Mouse (Mus musculus) megakaryocyte, embryonic 14.5 days (primary cell): ENCODE results near the gene Zbtb5. TPM values are rescaled to one million over a fixed set of nuclear protein-coding genes. Genes with fewer than 3 reads are reported as not detected.
A peak's percentile ranks its signal among the peaks of the same experiment; 100 is the strongest.
"Not testable (repeated sequence)": the region's sequence is repeated elsewhere in the genome, so short reads cannot be mapped to it uniquely, and the experiment has no call there.

Experiments used
- H3K27me3 ChIP-seq: replicated peaks from 2 replicates; pipeline ENCODE3; 2012; ENCODE audit warnings: inconsistent platforms
- H3K36me3 ChIP-seq: replicated peaks from 2 replicates; pipeline ENCODE3; 2012; ENCODE audit warnings: low read length, inconsistent platforms, mixed read lengths
- H3K4me1 ChIP-seq: 2 replicates; pipeline ENCODE4 v1.6.1; 2012; ENCODE audit warnings: inconsistent platforms
- H3K4me3 ChIP-seq: replicated peaks from 2 replicates; pipeline ENCODE3; 2012; ENCODE audit warnings: moderate library complexity, mild to moderate bottlenecking, inconsistent platforms
- H3K9me3 ChIP-seq: 2 replicates; pipeline ENCODE4 v1.6.1; 2012; ENCODE audit warnings: inconsistent platforms
- FLI1 ChIP-seq: IDR thresholded peaks from 2 replicates; pipeline ENCODE4 v1.6.1; 2012; ENCODE audit warnings: low read length, inconsistent platforms, mixed read lengths
- GATA1 ChIP-seq: IDR thresholded peaks from 3 replicates; pipeline ENCODE4 v1.6.1; 2012; ENCODE audit warnings: mixed read lengths, low read length, inconsistent platforms, borderline replicate concordance
- polyA plus RNA-seq: library from polyadenylated mRNA; stranded (reverse); fragments of >175 nt; gene quantifications from 2 replicates; pipeline ENCODE4 v1.2.3, GENCODE M21; 2012; ENCODE audit warnings: low replicate concordance; ENCODE audit not compliant: insufficient read depth

Gene Zbtb5
- polyA plus RNA-seq, 1 experiment = 0.89 TPM

GRCm38 (mm10) chr4:45013537-45013936 lies 1.3 kb upstream of the Zbtb5 start:
- H3K9me3 ChIP-seq = no peaks in the 10 kb centered on the region
- TF ChIP-seq GATA1 (no peak), FLI1 (no peak)
- H3K4me3 ChIP-seq = peak overlapping the region; percentile 93
- peaks cover 7% of the 10 kb centered on the region for H3K36me3 ChIP-seq
- no peaks in the 10 kb centered on the region for H3K27me3 ChIP-seq
- peaks cover 46% of the 10 kb centered on the region for H3K4me1 ChIP-seq

GRCm38 (mm10) chr4:45013031-45013431 lies 819 bp upstream of the Zbtb5 start:
- peaks cover 43% of the 10 kb centered on the region for H3K4me1 ChIP-seq
- TF ChIP-seq GATA1 = no peak
- no peak for TF ChIP-seq FLI1

GRCm38 (mm10) chr4:45011581-45012104 lies 569 bp downstream of the Zbtb5 start:
- peak overlapping the region; percentile 93 for H3K4me3 ChIP-seq
- TF ChIP-seq GATA1 (no peak), FLI1 (no peak)
- H3K4me1 ChIP-seq = peaks cover 38% of the 10 kb centered on the region
- H3K36me3 ChIP-seq = peaks cover 7% of the 10 kb centered on the region
- H3K9me3 ChIP-seq = no peaks in the 10 kb centered on the region
- H3K27me3 ChIP-seq = no peaks in the 10 kb centered on the region

More at GRCm38 (mm10) chr4:45013031-45013431, 819 bp upstream of the Zbtb5 start:
- Histone ChIP-seq H3K27me3 (no peaks in the 10 kb centered on the region), H3K9me3 (no peaks in the 10 kb centered on the region), H3K36me3 (peaks cover 7% of the 10 kb centered on the region), H3K4me3 (peak overlapping the region; percentile 93)

GRCm38 (mm10) chr4:45010806-45011415 lies 1.3 kb downstream of the Zbtb5 start:
- Histone ChIP-seq H3K27me3 (no peaks in the 10 kb centered on the region), H3K4me1 (peaks cover 31% of the 10 kb centered on the region), H3K36me3 (peaks cover 7% of the 10 kb centered on the region), H3K4me3 (peak overlapping the region; percentile 93), H3K9me3 (no peaks in the 10 kb centered on the region)
- no peak for TF ChIP-seq GATA1
- TF ChIP-seq FLI1 = no peak

GRCm38 (mm10) chr4:45005452-45005851 lies 6.8 kb downstream of the Zbtb5 start:
- TF ChIP-seq GATA1 (no peak), FLI1 (no peak)
- Histone ChIP-seq H3K9me3 (no peaks in the 10 kb centered on the region), H3K36me3 (peaks cover 23% of the 10 kb centered on the region), H3K27me3 (no peaks in the 10 kb centered on the region), H3K4me3 (no peak overlapping the region), H3K4me1 (peaks cover 21% of the 10 kb centered on the region)

- Histone ChIP-seq H3K9me3 (no peaks in the 10 kb centered on the region), H3K4me1 (peaks cover 47% of the 10 kb centered on the region), H3K4me3 (no peak overlapping the region), H3K27me3 (no peaks in the 10 kb centered on the region), H3K36me3 (peaks cover 26% of the 10 kb centered on the region)
- TF ChIP-seq FLI1 = no peak
- TF ChIP-seq GATA1 = no peak
Observed at GRCm38 (mm10) chr4:45000001-45000400, 12.2 kb downstream of the Zbtb5 start.

GRCm38 (mm10) chr4:44998071-44998470 lies 14.1 kb downstream of the Zbtb5 start:
- no peaks in the 10 kb centered on the region for H3K27me3 ChIP-seq
- H3K4me3 ChIP-seq = no peak overlapping the region
- TF ChIP-seq GATA1 (no peak), FLI1 (no peak)
- peaks cover 30% of the 10 kb centered on the region for H3K36me3 ChIP-seq
- H3K9me3 ChIP-seq = no peaks in the 10 kb centered on the region
- peaks cover 47% of the 10 kb centered on the region for H3K4me1 ChIP-seq

GRCm38 (mm10) chr4:44994776-44995175 lies 17.4 kb downstream of the Zbtb5 start:
- no peak for TF ChIP-seq FLI1
- no peak for TF ChIP-seq GATA1
- no peaks in the 10 kb centered on the region for H3K27me3 ChIP-seq
- no peak overlapping the region for H3K4me3 ChIP-seq
- no peaks in the 10 kb centered on the region for H3K9me3 ChIP-seq
- peaks cover 39% of the 10 kb centered on the region for H3K4me1 ChIP-seq
- peaks cover 55% of the 10 kb centered on the region for H3K36me3 ChIP-seq

- no peaks in the 10 kb centered on the region for H3K27me3 ChIP-seq
- H3K36me3 ChIP-seq = peaks cover 64% of the 10 kb centered on the region
- peaks cover 31% of the 10 kb centered on the region for H3K4me1 ChIP-seq
Observed at GRCm38 (mm10) chr4:44993847-44994246, 18.4 kb downstream of the Zbtb5 start.

GRCm38 (mm10) chr4:44993179-44993578 lies 19.0 kb downstream of the Zbtb5 start:
- Histone ChIP-seq H3K36me3 (peaks cover 71% of the 10 kb centered on the region), H3K4me1 (peaks cover 36% of the 10 kb centered on the region)
- H3K4me3 ChIP-seq, H3K9me3 ChIP-seq, H3K27me3 ChIP-seq: not testable (repeated sequence)

More at GRCm38 (mm10) chr4:44993847-44994246, 18.4 kb downstream of the Zbtb5 start:
- H3K4me3 ChIP-seq = no peak overlapping the region
- TF ChIP-seq FLI1 (no peak), GATA1 (no peak)
- H3K9me3 ChIP-seq = no peaks in the 10 kb centered on the region

- not testable (repeated sequence) for H3K9me3 ChIP-seq, H3K4me3 ChIP-seq, H3K27me3 ChIP-seq
- peaks cover 28% of the 10 kb centered on the region for H3K4me1 ChIP-seq
- peaks cover 77% of the 10 kb centered on the region for H3K36me3 ChIP-seq
Observed at GRCm38 (mm10) chr4:44992330-44992729, 19.9 kb downstream of the Zbtb5 start.
